Mouse (Mus musculus): ENCODE measurements around the gene Trpt1. TPM values are rescaled to one million over a fixed set of nuclear protein-coding genes. Genes with fewer than 3 reads are reported as not detected.

Gene Trpt1
- polyA plus RNA-seq, 1 experiment, result 5.1 TPM

DNA sequence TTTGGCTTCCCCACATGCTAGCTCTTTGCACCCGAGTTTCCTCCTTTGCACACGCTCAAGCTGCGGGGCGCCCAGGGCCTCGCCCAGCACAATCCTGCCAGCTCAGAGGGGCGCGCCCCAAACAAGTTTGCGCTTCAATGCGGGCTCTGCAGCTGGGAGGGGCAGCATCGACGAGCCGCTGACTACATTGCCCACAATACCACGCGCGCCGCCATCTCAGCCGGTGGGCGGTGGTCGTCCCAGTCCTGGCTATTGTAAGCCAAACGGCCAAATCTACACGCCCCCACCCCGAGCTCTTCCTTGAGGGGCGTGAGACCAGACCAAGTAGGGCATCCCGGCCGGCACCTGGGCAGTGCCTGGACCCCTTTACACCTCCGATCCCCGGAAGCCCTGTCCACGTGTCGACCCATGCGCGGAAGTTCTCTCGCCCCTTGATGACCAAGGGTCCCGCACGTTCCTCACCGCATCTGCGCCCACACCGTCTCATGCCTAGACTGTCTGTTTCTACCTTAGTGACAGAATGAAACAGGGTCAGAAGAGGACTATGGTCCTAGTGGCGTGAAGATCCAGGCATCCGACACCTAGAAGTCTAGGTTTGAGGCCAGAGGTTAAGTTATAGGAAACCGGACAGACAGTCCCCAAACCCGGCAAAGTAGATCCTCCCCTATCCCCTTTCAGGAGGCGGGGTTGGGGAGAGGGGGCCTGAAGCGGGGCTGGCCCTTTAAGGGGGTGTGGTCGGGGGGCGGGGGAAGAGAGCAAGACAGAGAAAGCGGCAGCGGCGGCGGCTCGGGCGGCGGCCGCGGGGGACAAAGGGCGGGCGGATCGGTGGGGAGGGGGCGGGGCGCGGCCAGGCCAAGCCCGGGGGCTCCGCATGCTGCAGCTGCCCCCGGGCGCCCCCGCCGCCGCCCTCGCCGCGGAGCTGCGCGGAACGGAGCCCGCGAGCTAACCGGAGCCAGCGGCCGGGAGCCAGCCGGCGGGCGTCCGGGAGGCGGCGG is 21.4 kb upstream of the Trpt1 start, which contains the start of gene Ppp1r14b:
Ppp1r14b (plus strand) TSS at position 758 of the 995 bp plus-strand sequence.
- H3K4me3 ChIP-seq (ENCODE audit: insufficient read depth, low read length), result peak within 1 kb of the TSS; percentile 98
- TF ChIP-seq POLR2A (IDR thresholded peaks at IDR 0.05; ENCODE audit: low read depth, low read length) (peak; percentile 92), CTCF (IDR thresholded peaks at IDR 0.05; ENCODE audit: borderline replicate concordance, insufficient read depth, low read length) (no peak)
- H3K27ac ChIP-seq (ENCODE audit: insufficient read depth, low read length), result peak within 1 kb of the TSS; percentile 89
- H3K4me1 ChIP-seq (ENCODE audit: control insufficient read depth, insufficient read depth, low read length), result peaks cover 15% of the 10 kb centered on the region

DNA sequence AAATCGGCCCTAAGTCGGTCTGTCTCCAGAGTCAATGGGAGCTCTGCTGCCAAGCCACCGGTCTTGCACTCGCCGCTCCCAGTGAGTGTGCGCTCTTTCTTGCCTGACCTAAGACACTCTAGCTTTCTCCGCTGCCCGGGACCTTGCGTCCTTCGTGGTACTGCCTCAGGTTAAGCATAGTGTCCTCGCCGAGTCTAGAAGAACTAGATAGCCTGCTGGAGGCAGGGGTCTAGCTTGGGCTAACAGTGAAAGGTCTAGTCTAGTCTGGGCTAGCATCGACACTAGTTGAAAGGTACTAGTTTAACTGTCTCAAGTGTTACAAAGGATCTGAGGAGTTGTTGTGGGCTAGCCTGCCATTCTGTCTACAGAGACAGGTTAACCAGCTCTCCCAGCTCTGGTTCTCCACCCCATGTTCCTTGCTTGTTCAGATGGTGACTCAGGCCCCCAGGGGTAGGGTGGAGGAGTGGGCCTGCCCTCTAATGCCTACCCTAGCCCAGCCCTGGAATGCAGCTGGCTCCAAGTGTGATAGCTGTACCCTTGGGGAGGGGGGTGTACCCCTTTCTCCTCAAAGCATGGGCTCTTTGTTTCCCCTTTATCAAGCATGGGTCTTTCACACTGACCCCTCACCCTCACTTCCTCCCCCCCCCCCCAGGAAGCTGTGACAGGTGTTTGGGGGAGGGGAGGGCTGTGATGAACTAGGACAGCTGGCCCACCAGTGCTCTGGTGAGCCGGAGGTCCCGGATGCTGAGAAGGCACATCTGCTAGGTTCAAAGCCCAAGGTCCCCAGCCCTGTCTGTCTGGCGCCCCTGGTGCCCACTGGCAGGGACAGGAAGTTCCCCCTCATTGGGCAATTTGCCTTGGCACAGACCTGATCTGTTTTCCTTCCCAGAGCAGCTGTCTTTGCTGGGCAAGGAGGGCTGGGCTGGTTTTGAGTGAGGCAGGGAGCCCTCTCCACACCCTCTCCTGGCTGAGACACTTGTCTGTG is 20.1 kb upstream of the Trpt1 start, which contains the start of gene Plcb3:
Plcb3 (minus strand) TSS at position 934 of the 985 bp plus-strand sequence.
- no peak for TF ChIP-seq CTCF (IDR thresholded peaks at IDR 0.05; ENCODE audit: borderline replicate concordance, insufficient read depth, low read length)
- peak; percentile 41; the same call in 1 of the 2 replicates for TF ChIP-seq POLR2A (IDR thresholded peaks at IDR 0.05; ENCODE audit: low read depth, low read length)
- Histone ChIP-seq H3K4me3 (ENCODE audit: insufficient read depth, low read length) (peak within 1 kb of the TSS; percentile 98), H3K27ac (ENCODE audit: insufficient read depth, low read length) (peak within 1 kb of the TSS; percentile 84), H3K4me1 (ENCODE audit: control insufficient read depth, insufficient read depth, low read length) (peaks cover 15% of the 10 kb centered on the region)

DNA sequence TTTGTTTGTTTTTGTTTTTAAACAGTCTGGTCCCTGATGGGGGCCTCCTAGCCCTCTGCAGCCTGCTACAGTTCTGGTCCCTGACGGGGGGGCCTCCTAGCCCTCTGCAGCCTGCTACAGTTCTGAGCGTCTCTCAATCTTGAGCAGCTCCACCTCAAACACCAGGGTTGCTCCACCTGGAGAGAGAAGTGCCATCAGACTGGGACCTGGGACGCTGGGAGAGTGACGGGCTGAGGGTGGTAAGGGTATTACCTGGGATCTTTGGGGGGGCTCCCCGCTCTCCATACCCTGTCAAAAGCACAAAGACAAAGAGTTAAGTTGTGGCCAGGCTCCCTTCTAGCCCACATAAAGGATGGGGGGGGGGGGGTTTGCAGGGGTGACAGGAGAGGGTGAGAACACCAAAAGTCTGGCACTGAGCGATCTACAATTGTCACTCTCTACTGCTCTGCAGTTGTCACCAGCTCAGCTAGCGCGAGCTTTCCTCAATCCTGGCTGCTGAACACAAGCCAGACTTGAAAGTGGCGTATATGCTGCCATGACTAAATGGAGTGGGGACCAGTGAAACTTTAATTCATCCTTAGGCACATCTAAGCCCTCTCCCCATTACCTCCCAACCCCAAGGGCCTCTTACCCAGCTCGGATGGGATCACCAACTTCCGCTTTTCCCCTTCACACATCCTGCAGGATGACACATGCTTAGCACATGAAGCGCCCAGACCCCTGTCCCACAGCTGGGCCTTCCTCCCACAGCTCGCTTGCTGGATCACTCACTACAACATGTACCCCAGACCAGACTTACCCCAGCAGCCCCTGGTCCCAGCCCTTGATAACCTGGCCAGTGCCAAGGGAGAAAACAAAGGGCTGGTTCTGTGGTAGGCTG is 17.9 kb upstream of the Trpt1 start:
- H3K4me3 ChIP-seq (ENCODE audit: insufficient read depth, low read length), result no peak overlapping the region
- peaks cover 9% of the 10 kb centered on the region for H3K4me1 ChIP-seq (ENCODE audit: control insufficient read depth, insufficient read depth, low read length)
- no peak for TF ChIP-seq POLR2A (IDR thresholded peaks at IDR 0.05; ENCODE audit: low read depth, low read length)
- TF ChIP-seq CTCF (IDR thresholded peaks at IDR 0.05; ENCODE audit: borderline replicate concordance, insufficient read depth, low read length), result no peak
- H3K27ac ChIP-seq (ENCODE audit: insufficient read depth, low read length), result no peak overlapping the region

DNA sequence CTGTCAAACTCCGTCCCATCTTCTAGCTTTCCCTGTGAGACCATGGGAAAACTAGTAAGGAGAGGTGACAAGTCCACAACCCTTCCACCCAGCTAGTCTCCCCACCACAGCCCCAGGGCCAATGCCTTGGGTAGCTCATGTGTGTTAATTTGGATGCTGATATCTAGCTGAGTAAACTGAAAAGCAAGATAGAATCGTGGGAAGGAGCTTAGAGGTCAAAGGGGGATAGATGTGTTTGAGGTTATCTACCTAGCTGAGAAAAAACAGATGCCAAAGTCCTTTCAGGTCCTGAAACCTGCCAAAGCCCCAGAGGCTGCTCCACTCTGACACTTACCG is 17.3 kb upstream of the Trpt1 start:
- Histone ChIP-seq H3K4me1 (ENCODE audit: control insufficient read depth, insufficient read depth, low read length) (peaks cover 9% of the 10 kb centered on the region), H3K4me3 (ENCODE audit: insufficient read depth, low read length) (peak overlapping the region; percentile 44), H3K27ac (ENCODE audit: insufficient read depth, low read length) (0 out of 2 replicates have a peak overlapping the region, but pooled peaks have one; percentile 10)
- no peak for TF ChIP-seq CTCF (IDR thresholded peaks at IDR 0.05; ENCODE audit: borderline replicate concordance, insufficient read depth, low read length)
- TF ChIP-seq POLR2A (IDR thresholded peaks at IDR 0.05; ENCODE audit: low read depth, low read length), result no peak

DNA sequence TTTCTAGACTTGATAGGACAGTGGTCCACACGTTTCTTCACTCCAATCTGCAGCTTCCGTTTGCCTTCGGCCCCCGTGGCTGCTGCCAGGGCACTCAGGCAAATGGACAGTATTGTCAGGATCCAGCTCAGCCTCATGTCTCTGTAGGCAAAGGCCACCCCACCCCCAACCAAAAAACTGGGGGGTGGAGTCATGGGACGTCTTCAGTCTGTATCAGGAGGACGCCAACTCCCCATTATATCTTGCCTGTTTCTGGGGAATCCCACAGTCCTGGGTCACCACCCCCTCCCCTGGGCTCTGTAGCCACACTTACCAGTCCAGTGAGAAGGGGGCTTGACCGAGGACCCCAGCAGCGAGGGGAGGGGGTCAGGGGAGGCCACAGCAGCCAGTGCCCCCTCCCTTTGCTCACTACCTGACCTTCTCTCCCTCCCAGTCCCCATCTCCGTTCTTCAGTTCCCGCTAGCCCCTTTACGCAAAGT is 16.9 kb upstream of the Trpt1 start:
- TF ChIP-seq POLR2A (IDR thresholded peaks at IDR 0.05; ENCODE audit: low read depth, low read length), result peak; percentile 22; the same call in 1 of the 2 replicates
- no peak for TF ChIP-seq CTCF (IDR thresholded peaks at IDR 0.05; ENCODE audit: borderline replicate concordance, insufficient read depth, low read length)
- H3K4me3 ChIP-seq (ENCODE audit: insufficient read depth, low read length), result peak overlapping the region; percentile 44
- H3K27ac ChIP-seq (ENCODE audit: insufficient read depth, low read length), result peak overlapping the region; percentile 21

DNA sequence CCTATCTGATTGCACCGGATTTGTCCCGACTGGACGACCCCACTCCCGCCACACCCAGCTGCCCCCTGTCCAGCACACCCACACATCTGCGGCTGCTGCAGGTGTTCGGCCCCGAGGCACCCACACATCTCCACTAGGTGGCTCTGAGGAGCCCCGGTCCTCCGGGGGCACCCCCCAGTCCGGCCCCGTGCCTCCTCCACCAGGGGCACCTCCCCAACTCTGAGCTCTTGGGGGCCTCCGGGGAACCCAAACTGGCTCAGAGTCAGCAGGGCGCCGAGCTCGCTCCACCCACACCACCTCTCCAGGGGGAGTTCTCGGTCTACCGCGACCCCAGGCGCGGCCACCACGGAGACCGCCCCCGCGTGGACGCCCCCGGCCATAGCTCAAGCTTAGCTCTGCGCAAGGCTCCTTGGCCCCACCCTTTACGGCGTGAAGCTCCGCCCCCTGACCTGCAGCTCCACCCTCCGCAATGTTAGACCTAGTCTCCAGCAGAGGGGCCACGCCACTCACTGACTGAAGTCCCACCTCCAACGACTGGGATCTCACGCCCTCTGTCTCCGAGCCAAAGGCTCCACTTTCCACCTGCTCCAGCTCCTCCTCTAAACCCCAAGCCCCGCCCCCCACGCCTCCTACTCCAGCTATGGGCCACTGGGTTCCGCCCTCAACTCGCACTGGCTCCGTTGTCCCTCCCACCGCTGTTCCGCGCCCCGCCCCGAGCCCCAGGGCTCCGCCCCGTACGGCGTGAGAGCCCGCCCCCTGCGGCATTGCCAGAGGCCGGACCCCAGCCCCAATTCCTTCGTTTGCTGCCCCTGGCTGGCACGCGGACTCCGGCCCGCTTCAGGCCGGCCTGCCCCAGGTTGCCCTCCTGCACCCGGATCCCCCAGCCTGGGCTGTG is 16.2 kb upstream of the Trpt1 start:
- Histone ChIP-seq H3K27ac (ENCODE audit: insufficient read depth, low read length) (peak overlapping the region; percentile 23), H3K4me1 (ENCODE audit: control insufficient read depth, insufficient read depth, low read length) (peaks cover 9% of the 10 kb centered on the region), H3K4me3 (ENCODE audit: insufficient read depth, low read length) (peak overlapping the region; percentile 48)
- TF ChIP-seq POLR2A (IDR thresholded peaks at IDR 0.05; ENCODE audit: low read depth, low read length) (peak; percentile 33; the same call in 1 of the 2 replicates), CTCF (IDR thresholded peaks at IDR 0.05; ENCODE audit: borderline replicate concordance, insufficient read depth, low read length) (peak; percentile 49; the same call in 1 of the 2 replicates)

More for the DNA sequence above, 16.9 kb upstream of the Trpt1 start:
- peaks cover 9% of the 10 kb centered on the region for H3K4me1 ChIP-seq (ENCODE audit: control insufficient read depth, insufficient read depth, low read length)

DNA sequence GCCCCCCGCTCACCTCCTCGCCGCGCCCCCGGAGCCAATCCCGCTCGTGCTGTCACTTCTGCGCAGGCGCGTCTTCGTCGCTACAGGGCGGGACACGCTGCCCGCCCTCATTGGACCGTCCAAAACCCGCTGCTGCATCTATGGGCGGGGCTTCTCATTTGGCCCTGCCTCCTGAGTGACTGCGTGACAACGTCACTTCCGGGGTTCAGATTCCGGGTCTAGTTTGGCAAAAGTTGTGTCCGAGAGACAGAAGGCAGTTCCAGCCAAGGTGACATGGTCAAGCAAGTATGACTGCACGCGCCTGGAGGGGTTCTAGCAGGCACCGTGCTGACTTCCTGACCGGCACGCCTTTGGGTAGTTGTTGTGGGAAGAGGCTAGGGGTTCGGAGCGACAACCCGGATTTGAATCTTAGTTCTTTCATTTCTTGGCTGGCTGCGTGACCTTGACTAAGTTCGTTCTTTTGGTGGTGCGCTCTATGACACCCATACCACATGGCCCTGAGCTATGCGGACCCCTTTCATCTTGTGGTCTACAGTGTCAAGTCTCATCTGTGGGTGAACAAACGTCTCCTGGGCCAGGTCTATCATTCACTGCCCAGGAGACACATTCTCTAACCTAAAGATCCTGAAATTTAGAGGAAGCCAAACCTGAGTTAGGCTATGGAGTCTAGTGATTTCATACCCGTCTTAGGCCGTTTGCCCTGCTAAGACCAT is 15.4 kb upstream of the Trpt1 start, which contains the start of gene Fkbp2:
Fkbp2 (minus strand) TSS at position 121 of the 713 bp plus-strand sequence.
- Histone ChIP-seq H3K4me1 (ENCODE audit: control insufficient read depth, insufficient read depth, low read length) (peaks cover 9% of the 10 kb centered on the region), H3K27ac (ENCODE audit: insufficient read depth, low read length) (peak within 1 kb of the TSS; percentile 64), H3K4me3 (ENCODE audit: insufficient read depth, low read length) (peak within 1 kb of the TSS; percentile 61)
- no peak for TF ChIP-seq CTCF (IDR thresholded peaks at IDR 0.05; ENCODE audit: borderline replicate concordance, insufficient read depth, low read length)
- TF ChIP-seq POLR2A (IDR thresholded peaks at IDR 0.05; ENCODE audit: low read depth, low read length), result peak; percentile 99

Data from embryonic fibroblast, embryonic 13.5 days (primary cell).